Mouse (Mus musculus): ENCODE results near the gene Zfp219. TPM values are rescaled to one million over a fixed set of nuclear protein-coding genes. Genes with fewer than 3 reads are reported as not detected.

Gene Zfp219
- polyA plus RNA-seq (2015; fragmentation: Nextera tagmentation; extraction: Ambion mirVana): 7.3 and 9.4 TPM in 2 replicates

GRCm38 (mm10) chr14:52020486-52021137, at the start of gene Zfp219:
TSS of gene Zfp219 (minus strand) at chr14:52020733.

GRCm38 (mm10) chr14:52042359-52042758, 21.8 kb upstream of the Zfp219 start, which contains the start of gene Olfr221:
TSS of gene Olfr221 (minus strand) at chr14:52042459.

GRCm38 (mm10) chr14:52015445-52016100, 5.0 kb downstream of the Zfp219 start, which contains the start of gene Tmem253:
TSS of gene Tmem253 (plus strand) at chr14:52015658.

GRCm38 (mm10) chr14:51984247-51985231, 36.0 kb downstream of the Zfp219 start, which contains the start of gene Arhgef40:
TSS of gene Arhgef40 (plus strand) at chr14:51984719.

Other genes with a start within 250 kb of the Zfp219 start
- gene Ang4, start 247.1 kb downstream of the Zfp219 start, polyA plus RNA-seq (2015; fragmentation: Nextera tagmentation; extraction: Ambion mirVana): not detected in 2 replicates
- gene AY358078, start 220.7 kb downstream of the Zfp219 start, polyA plus RNA-seq (2015; fragmentation: Nextera tagmentation; extraction: Ambion mirVana): not detected in 2 replicates
- gene Ear6, start 167.0 kb downstream of the Zfp219 start, polyA plus RNA-seq (2015; fragmentation: Nextera tagmentation; extraction: Ambion mirVana): not detected in 2 replicates
- 17.5 and 17.6 TPM in 2 replicates for gene Mettl17, start 135.9 kb downstream of the Zfp219 start, polyA plus RNA-seq (2015; fragmentation: Nextera tagmentation; extraction: Ambion mirVana)
- 0.08 and 0.66 TPM in 2 replicates for gene Slc39a2, start 127.8 kb downstream of the Zfp219 start, polyA plus RNA-seq (2015; fragmentation: Nextera tagmentation; extraction: Ambion mirVana)
- 458 and 572 TPM in 2 replicates for gene Ndrg2, start 106.6 kb downstream of the Zfp219 start, polyA plus RNA-seq (2015; fragmentation: Nextera tagmentation; extraction: Ambion mirVana)
- gene Tppp2, start 102.3 kb downstream of the Zfp219 start, polyA plus RNA-seq (2015; fragmentation: Nextera tagmentation; extraction: Ambion mirVana): not detected in 2 replicates
- gene Rnase13, start 98.0 kb downstream of the Zfp219 start, polyA plus RNA-seq (2015; fragmentation: Nextera tagmentation; extraction: Ambion mirVana): not detected in 2 replicates
- gene Arhgef40, start 36.0 kb downstream of the Zfp219 start, polyA plus RNA-seq (2015; fragmentation: Nextera tagmentation; extraction: Ambion mirVana): 52.4 and 58.5 TPM in 2 replicates
- gene Tmem253, start 5.1 kb downstream of the Zfp219 start, polyA plus RNA-seq (2015; fragmentation: Nextera tagmentation; extraction: Ambion mirVana): 0.61 TPM in 1 of 2 replicates, not detected in the other
- gene Olfr221, start 21.7 kb upstream of the Zfp219 start, polyA plus RNA-seq (2015; fragmentation: Nextera tagmentation; extraction: Ambion mirVana): not detected in 2 replicates
- 132 and 150 TPM in 2 replicates for gene Hnrnpc, start 83.3 kb upstream of the Zfp219 start, polyA plus RNA-seq (2015; fragmentation: Nextera tagmentation; extraction: Ambion mirVana)
- 18.3 and 19.3 TPM in 2 replicates for gene Rpgrip1, start 90.0 kb upstream of the Zfp219 start, polyA plus RNA-seq (2015; fragmentation: Nextera tagmentation; extraction: Ambion mirVana)
- 14.6 and 15.2 TPM in 2 replicates for gene Supt16, start 176.7 kb upstream of the Zfp219 start, polyA plus RNA-seq (2015; fragmentation: Nextera tagmentation; extraction: Ambion mirVana)
- gene Chd8, start 237.0 kb upstream of the Zfp219 start, polyA plus RNA-seq (2015; fragmentation: Nextera tagmentation; extraction: Ambion mirVana): 10.4 and 11.7 TPM in 2 replicates

Data from skeletal muscle tissue, postnatal 0 days (tissue).